Mouse (Mus musculus): ENCODE measurements at regions not wholly inside any gene's neighbourhood (a gene's known extent, or its start where the extent isn't known, plus 50 kb on each side); places are given as distances from the start of the nearest gene placed in this dataset.

GRCm38 (mm10) chr6:117544276-117545196 is 296.4 kb upstream of the Zfp637 start:
- TF ChIP-seq CTCF (IDR thresholded peaks at IDR 0.05 in 2 of 3, conservative IDR thresholded peaks at IDR 0.05 in 1 of 3; ENCODE audit: control insufficient read depth in 1 of 3, insufficient read depth in 1 of 3, low read depth in 2 of 3, low read length in 3 of 3, poor library complexity in 1 of 3, severe bottlenecking in 1 of 3) (no peak), SMC3 (IDR thresholded peaks at IDR 0.05; ENCODE audit: low read depth, low read length) (no peak), MAFK (IDR thresholded peaks at IDR 0.05; ENCODE audit: borderline replicate concordance, low read depth, low read length) (no peak), ZMIZ1 (IDR thresholded peaks at IDR 0.05; ENCODE audit: low read depth, low read length) (no peak), MEF2A (IDR thresholded peaks at IDR 0.05; ENCODE audit: extremely low read depth, insufficient replicate concordance, low read depth, low read length, poor library complexity, severe bottlenecking) (no peak), RAD21 (IDR thresholded peaks at IDR 0.05; ENCODE audit: low read depth, low read length) (no peak), TBP (IDR thresholded peaks at IDR 0.05; ENCODE audit: low read depth, low read length) (no peak), POLR2A (IDR thresholded peaks at IDR 0.05; ENCODE audit: control insufficient read depth in 1 of 2, insufficient read depth in 1 of 2, low read depth in 1 of 2, low read length in 2 of 2, poor library complexity in 1 of 2) (no peak), POLR2AphosphoS2 (IDR thresholded peaks at IDR 0.05; ENCODE audit: low read length) (no peak)
